In genomic region chr6:119416643-119417042, GRCm38 (mm10) we compare ENCODE assay signal across 12 mouse cellular contexts. TPM values are rescaled to one million over a fixed set of nuclear protein-coding genes. Genes with fewer than 3 reads are reported as not detected.
DNase-seq lines count a peak whose midpoint lies in the region; ATAC-seq lines count a peak whose summit lies in the region.
"Had no signal": no experiment of that assay in that cellular context is flagged by ENCODE, and none has a peak within 500 bp of the region (broad histone marks: within the 10 kb centered on the region; RNA-seq: fewer than 3 reads in every experiment).

No protein-coding gene starts in this region.

- DNase-seq in heart, adult 11 months = no peak
- no peak for DNase-seq in forebrain, embryonic 11.5 days (ENCODE audit: low spot score)
- DNase-seq in embryo, embryonic 11 days = no peak
- DNase-seq: cerebellum, adult 9-11 months; left cerebral cortex, postnatal 4 days had no signal

- no peaks in the 10 kb centered on the region for H3K9me3 ChIP-seq in heart, embryonic 13.5 days
- H3K9me3 ChIP-seq in megakaryocyte, embryonic 14.5 days = no peaks in the 10 kb centered on the region
- H3K9me3 ChIP-seq in intestine, embryonic 16.5 days (ENCODE audit: control insufficient read depth, low read length) = no peaks in the 10 kb centered on the region
- no peaks in the 10 kb centered on the region for H3K9me3 ChIP-seq in stomach, embryonic 16.5 days (replicated peaks; ENCODE audit: control insufficient read depth, low read length)
- no peaks in the 10 kb centered on the region for H3K9me3 ChIP-seq in forebrain, embryonic 11.5 days (ENCODE audit: control insufficient read depth, low read length)
- H3K9me3 ChIP-seq: embryonic facial prominence, embryonic 15.5 days had no signal

- 0 out of 2 replicates have a peak overlapping the region, but pooled peaks have one; percentile 31 for H3K4me3 ChIP-seq in heart, embryonic 13.5 days
- H3K4me3 ChIP-seq in megakaryocyte, embryonic 14.5 days (replicated peaks) = peak overlapping the region; percentile 43
- peak overlapping the region; percentile 50 for H3K4me3 ChIP-seq in intestine, embryonic 16.5 days (ENCODE audit: low read length)
- peak overlapping the region; percentile 26 for H3K4me3 ChIP-seq in stomach, embryonic 16.5 days (replicated peaks; ENCODE audit: low read length)
- H3K4me3 ChIP-seq in forebrain, embryonic 11.5 days (ENCODE audit: low read depth, low read length) = no peak overlapping the region
- H3K4me3 ChIP-seq: myocyte had no signal

- no peaks in the 10 kb centered on the region for H3K36me3 ChIP-seq in heart, embryonic 13.5 days
- no peaks in the 10 kb centered on the region for H3K36me3 ChIP-seq in megakaryocyte, embryonic 14.5 days (replicated peaks; ENCODE audit: low read length)
- H3K36me3 ChIP-seq in intestine, embryonic 16.5 days (ENCODE audit: control insufficient read depth, insufficient read depth, low read length) = no peaks in the 10 kb centered on the region
- H3K36me3 ChIP-seq in stomach, embryonic 16.5 days (ENCODE audit: control insufficient read depth, insufficient read depth, low read length) = no peaks in the 10 kb centered on the region
- no peaks in the 10 kb centered on the region for H3K36me3 ChIP-seq in forebrain, embryonic 11.5 days (ENCODE audit: control insufficient read depth, insufficient read depth, low read length)
- H3K36me3 ChIP-seq: embryonic facial prominence, embryonic 15.5 days had no signal

- no peak for ATAC-seq in heart, embryonic 13.5 days (ENCODE audit: extremely low read depth, insufficient number of reproducible peaks, low FRiP score, low TSS enrichment)
- no peak for ATAC-seq in megakaryocyte, adult 5-6 weeks (ENCODE audit: poor library complexity, severe bottlenecking)
- ATAC-seq in intestine, embryonic 16.5 days = no peak
- no peak for ATAC-seq in stomach, embryonic 16.5 days (ENCODE audit: insufficient read depth, low FRiP score)
- no peak for ATAC-seq in forebrain, embryonic 11.5 days (replicated peaks; ENCODE audit: low FRiP score)

- no peaks in the 10 kb centered on the region for H3K27me3 ChIP-seq in heart, embryonic 13.5 days (replicated peaks)
- H3K27me3 ChIP-seq in megakaryocyte, embryonic 14.5 days (replicated peaks) = peaks cover 20% of the 10 kb centered on the region
- H3K27me3 ChIP-seq in intestine, embryonic 16.5 days (replicated peaks; ENCODE audit: control insufficient read depth, insufficient read depth, low read length) = no peaks in the 10 kb centered on the region
- no peaks in the 10 kb centered on the region for H3K27me3 ChIP-seq in stomach, embryonic 16.5 days (ENCODE audit: control insufficient read depth, insufficient read depth, low read length)
- H3K27me3 ChIP-seq in forebrain, embryonic 11.5 days (ENCODE audit: control insufficient read depth, insufficient read depth, low read length) = no peaks in the 10 kb centered on the region
- H3K27me3 ChIP-seq: embryonic facial prominence, embryonic 15.5 days had no signal

- 68% methylated on average over 6 of the region's 6 CpGs for WGBS in heart, embryonic 13.5 days
- 62% methylated on average over 6 of the region's 6 CpGs for WGBS in intestine, embryonic 16.5 days
- WGBS in stomach, embryonic 16.5 days = 60% methylated on average over 6 of the region's 6 CpGs
- WGBS in forebrain, embryonic 11.5 days = 70% methylated on average over 6 of the region's 6 CpGs

- no peak overlapping the region for H3K9ac ChIP-seq in heart, embryonic 13.5 days
- peak overlapping the region; percentile 70 for H3K9ac ChIP-seq in intestine, embryonic 16.5 days (ENCODE audit: low read depth, low read length)
- no peak overlapping the region for H3K9ac ChIP-seq in stomach, embryonic 16.5 days (ENCODE audit: low read length)
- H3K9ac ChIP-seq in forebrain, embryonic 11.5 days (ENCODE audit: low read length) = no peak overlapping the region
- H3K9ac ChIP-seq: embryonic facial prominence, embryonic 15.5 days had no signal

- no peak overlapping the region for H3K27ac ChIP-seq in heart, embryonic 13.5 days (replicated peaks)
- H3K27ac ChIP-seq in intestine, embryonic 16.5 days (ENCODE audit: low read length) = peak overlapping the region; percentile 72
- peak overlapping the region; percentile 0; the same call in 1 of the 2 replicates for H3K27ac ChIP-seq in stomach, embryonic 16.5 days (ENCODE audit: low read length)
- no peak overlapping the region for H3K27ac ChIP-seq in forebrain, embryonic 11.5 days (ENCODE audit: low read depth, low read length)

- peak overlapping the region; percentile 60 for H3K4me2 ChIP-seq in heart, embryonic 13.5 days
- peak overlapping the region; percentile 1; the same call in 1 of the 2 replicates for H3K4me2 ChIP-seq in intestine, embryonic 16.5 days (ENCODE audit: low read depth, low read length)
- peak overlapping the region; percentile 45 for H3K4me2 ChIP-seq in stomach, embryonic 16.5 days (ENCODE audit: low read depth, low read length)
- no peak overlapping the region for H3K4me2 ChIP-seq in forebrain, embryonic 11.5 days (ENCODE audit: low read depth, low read length, severe bottlenecking)

- H3K4me1 ChIP-seq in heart, embryonic 13.5 days = peaks cover 32% of the 10 kb centered on the region
- H3K4me1 ChIP-seq in megakaryocyte, embryonic 14.5 days = peaks cover 38% of the 10 kb centered on the region
- H3K4me1 ChIP-seq in intestine, embryonic 16.5 days (ENCODE audit: control insufficient read depth, insufficient read depth, low read length) = peaks cover 5% of the 10 kb centered on the region
- H3K4me1 ChIP-seq in stomach, embryonic 16.5 days (ENCODE audit: control insufficient read depth, insufficient read depth, low read length) = no peaks in the 10 kb centered on the region
- peaks cover 4% of the 10 kb centered on the region; the same call in 1 of the 2 replicates for H3K4me1 ChIP-seq in forebrain, embryonic 11.5 days (replicated peaks; ENCODE audit: control insufficient read depth, insufficient read depth, low read length)

RNA-seq across cellular contexts. Expression of gene Adipor2, which starts 0.9 kb away (rescaled TPM):
- polyA plus RNA-seq in heart, embryonic 13.5 days (2015; fragmentation: Nextera tagmentation; extraction: Ambion mirVana) = 25.2 and 33.6 TPM in 2 replicates
- 6.0 and 11.7 TPM in 2 replicates for polyA plus RNA-seq in megakaryocyte, embryonic 14.5 days (2012; ENCODE audit: insufficient read depth, low replicate concordance)
- 64.1 and 69.9 TPM in 2 replicates for total RNA-seq in megakaryocyte, adult 5-6 weeks (2015)
- total RNA-seq in megakaryocyte, adult 5-6 weeks (2017) = 94.1 and 98.6 TPM in 2 replicates
- polyA plus RNA-seq in intestine, embryonic 16.5 days (2015; fragmentation: Nextera tagmentation; extraction: Ambion mirVana) = 127 and 148 TPM in 2 replicates
- 45.5 and 48.9 TPM in 2 replicates for polyA plus RNA-seq in stomach, embryonic 16.5 days (2015; fragmentation: Nextera tagmentation; extraction: Ambion mirVana)
- polyA plus RNA-seq in forebrain, embryonic 11.5 days (2014; fragmentation: Nextera tagmentation; extraction: Ambion mirVana) = 19.9 and 20.6 TPM in 2 replicates

Comparison
In these comparisons a context has a peak if more than half of its experiments do, and no peak if none do; other contexts are left out.
1. H3K27ac ChIP-seq: peak in intestine, embryonic 16.5 days (single experiment) and stomach, embryonic 16.5 days (single experiment); none in heart, embryonic 13.5 days (single experiment) and forebrain, embryonic 11.5 days (single experiment).